ENCODE assay signal across 8 mouse cellular contexts in the genomic region with DNA sequence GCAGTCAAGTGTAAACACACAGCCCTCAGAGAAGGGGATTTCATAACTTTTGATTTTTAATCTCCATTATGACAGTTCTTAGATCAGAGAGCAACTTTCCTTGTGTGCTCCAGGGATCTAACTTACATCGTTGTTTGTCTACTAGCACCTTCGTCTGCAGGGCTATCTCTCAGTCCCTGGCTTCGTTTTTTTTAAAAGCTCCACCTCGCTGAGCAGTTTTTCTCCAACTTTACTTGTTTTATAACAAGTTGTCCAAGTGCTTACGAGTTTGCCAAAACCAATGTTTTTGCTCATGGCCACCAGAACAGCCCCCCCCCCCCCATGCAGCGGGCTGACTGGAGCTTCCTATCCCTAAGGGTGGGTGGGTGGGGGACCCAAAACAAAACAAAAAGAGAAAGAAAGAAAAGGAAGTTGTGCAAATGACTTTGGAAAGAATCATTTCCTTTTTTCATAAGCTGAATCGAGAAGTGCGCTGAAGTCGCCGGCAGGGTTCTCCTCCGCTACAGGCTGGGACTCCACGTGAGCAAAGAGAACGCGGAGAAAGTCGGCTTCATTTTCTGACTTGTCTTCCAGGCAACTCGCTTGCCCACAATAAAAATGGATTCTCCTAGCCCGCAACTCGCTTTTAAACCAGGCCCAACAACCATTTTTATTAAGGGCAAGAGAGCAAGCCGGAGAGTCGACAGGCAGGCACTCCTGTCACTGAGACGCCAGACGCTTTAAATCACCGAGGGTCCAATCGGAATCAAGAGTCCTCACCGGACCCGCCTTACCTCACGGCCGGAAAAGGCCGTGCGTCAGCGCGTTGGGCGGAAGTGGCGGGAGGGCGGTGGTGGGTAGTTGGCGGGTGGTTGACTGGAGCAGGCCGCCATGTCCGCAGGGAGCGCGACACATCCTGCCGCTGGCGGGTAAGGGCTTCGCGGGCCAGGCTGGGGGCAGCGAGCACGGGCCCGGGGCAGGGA. TPM values are rescaled to one million over a fixed set of nuclear protein-coding genes. Genes with fewer than 3 reads are reported as not detected.
DNase-seq lines count a peak whose midpoint lies in the region; ATAC-seq and TF ChIP-seq lines count a peak whose summit lies in the region.

A gene (plus strand): TSS at position 824 of the 962 bp plus-strand sequence.

- under 1% methylated on average over 47 of the region's 47 CpGs for WGBS in forebrain, embryonic 11.5 days
- under 1% methylated on average over 47 of the region's 47 CpGs for WGBS in heart, embryonic 16.5 days
- WGBS in liver, embryonic 15.5 days (ENCODE audit: insufficient replicate concordance), result under 1% methylated on average over 47 of the region's 47 CpGs
- 1% methylated on average over 47 of the region's 47 CpGs for WGBS in neural tube, embryonic 12.5 days

- peak; percentile 98 for DNase-seq in CH12.LX (ENCODE audit: extremely low read depth)
- DNase-seq in c-Kit-positive CD71-positive TER-119-negative erythroid progenitor cells, embryonic 14.5 days (ENCODE audit: low read depth), result peak; percentile 97
- DNase-seq in forebrain, embryonic 11.5 days (ENCODE audit: low spot score), result peak; percentile 98
- DNase-seq in kidney, postnatal 36 days, result peak; percentile 97 to 99
- DNase-seq in telencephalon, adult 2 months (ENCODE audit: low read depth, low spot score), result peak; percentile 99

- H3K27me3 ChIP-seq in CH12.LX (replicated peaks), result no peaks in the 10 kb centered on the region
- no peaks in the 10 kb centered on the region for H3K27me3 ChIP-seq in forebrain, embryonic 11.5 days (ENCODE audit: control insufficient read depth, insufficient read depth, low read length)
- no peaks in the 10 kb centered on the region for H3K27me3 ChIP-seq in heart, embryonic 16.5 days (ENCODE audit: control insufficient read depth, insufficient read depth, low read length)
- H3K27me3 ChIP-seq in liver, embryonic 15.5 days, result no peaks in the 10 kb centered on the region
- H3K27me3 ChIP-seq in neural tube, embryonic 12.5 days (replicated peaks), result no peaks in the 10 kb centered on the region

- dilution Hi-C loops in CH12.LX (cut with MboI; ENCODE audit: extremely low pct_ligation_motif_present, extremely low pct_unique_long_range_greater_than_20kb, low sequenced_read_pairs), result no loop called here

- peaks cover 39% of the 10 kb centered on the region for H3K79me2 ChIP-seq in CH12.LX (replicated peaks; ENCODE audit: control insufficient read depth, extremely low read depth, insufficient read depth, poor library complexity, severe bottlenecking)

- peak; percentile 90 for TF ChIP-seq POLR2A in CH12.LX (IDR thresholded peaks at IDR 0.05; ENCODE audit: low read depth, low read length)

- peak within 1 kb of the TSS; percentile 72 for H3K27ac ChIP-seq in CH12.LX (ENCODE audit: insufficient read depth, low read depth)
- peak within 1 kb of the TSS; percentile 88 for H3K27ac ChIP-seq in forebrain, embryonic 11.5 days (ENCODE audit: low read depth, low read length)
- H3K27ac ChIP-seq in heart, embryonic 16.5 days (ENCODE audit: low read length), result peak within 1 kb of the TSS; percentile 98
- peak within 1 kb of the TSS; percentile 85 for H3K27ac ChIP-seq in liver, embryonic 15.5 days (replicated peaks)
- peak within 1 kb of the TSS; percentile 92 for H3K27ac ChIP-seq in neural tube, embryonic 12.5 days

- ATAC-seq in forebrain, embryonic 11.5 days (replicated peaks; ENCODE audit: low FRiP score), result peak; percentile 99
- peak; percentile 99 for ATAC-seq in heart, embryonic 16.5 days (replicated peaks; ENCODE audit: extremely low read depth, insufficient read depth, low FRiP score)
- ATAC-seq in liver, embryonic 15.5 days (ENCODE audit: insufficient read depth), result peak; percentile 99
- ATAC-seq in neural tube, embryonic 12.5 days (ENCODE audit: low FRiP score, low read depth), result peak; percentile 99

- in situ Hi-C loops in CH12.LX (cut with MboI; ENCODE audit: low pct_ligation_motif_present, low pct_unique_long_range_greater_than_20kb, low sequenced_read_pairs), result loop anchor here (5.0 to 25.0 kb wide), 3 partner anchors 42 to 177 kb away; no protein-coding TSS in a partner anchor

- peak within 1 kb of the TSS; percentile 95 for H3K9ac ChIP-seq in CH12.LX (ENCODE audit: insufficient read depth, low read depth)
- peak within 1 kb of the TSS; percentile 97 for H3K9ac ChIP-seq in forebrain, embryonic 11.5 days (ENCODE audit: low read length)
- H3K9ac ChIP-seq in heart, embryonic 16.5 days (ENCODE audit: low read length), result peak within 1 kb of the TSS; percentile 98
- H3K9ac ChIP-seq in liver, embryonic 15.5 days, result peak within 1 kb of the TSS; percentile 83
- H3K9ac ChIP-seq in neural tube, embryonic 12.5 days, result peak within 1 kb of the TSS; percentile 96

- TF ChIP-seq RAD21 in CH12.LX (IDR thresholded peaks at IDR 0.05; ENCODE audit: low read depth, low read length), result no peak

- H3K4me2 ChIP-seq in CH12.LX (ENCODE audit: insufficient read depth, low read depth, poor library complexity, severe bottlenecking), result peak within 1 kb of the TSS; percentile 61
- peak within 1 kb of the TSS; percentile 78 for H3K4me2 ChIP-seq in forebrain, embryonic 11.5 days (ENCODE audit: low read depth, low read length, severe bottlenecking)
- peak within 1 kb of the TSS; percentile 97 for H3K4me2 ChIP-seq in heart, embryonic 16.5 days (ENCODE audit: low read depth, low read length)
- peak within 1 kb of the TSS; percentile 84 for H3K4me2 ChIP-seq in liver, embryonic 15.5 days
- peak within 1 kb of the TSS; percentile 78 for H3K4me2 ChIP-seq in neural tube, embryonic 12.5 days (replicated peaks)

- H3K4me1 ChIP-seq in CH12.LX (ENCODE audit: control insufficient read depth in 1 of 2, insufficient read depth in 2 of 2), result peaks cover 0 to 17% of the 10 kb centered on the region in 2 experiments; a peak in 2 of 4 replicates
- H3K4me1 ChIP-seq in forebrain, embryonic 11.5 days (replicated peaks; ENCODE audit: control insufficient read depth, insufficient read depth, low read length), result no peaks in the 10 kb centered on the region; the same call in 1 of the 2 replicates
- peaks cover 13% of the 10 kb centered on the region for H3K4me1 ChIP-seq in heart, embryonic 16.5 days (ENCODE audit: control insufficient read depth, insufficient read depth, low read length)
- peaks cover 28% of the 10 kb centered on the region for H3K4me1 ChIP-seq in liver, embryonic 15.5 days (replicated peaks)
- peaks cover 15% of the 10 kb centered on the region for H3K4me1 ChIP-seq in neural tube, embryonic 12.5 days

- H3K4me3 ChIP-seq in CH12.LX (replicated peaks in 1 of 3; ENCODE audit: low read depth in 2 of 3, low read length in 2 of 3, poor library complexity in 1 of 3), result peak within 1 kb of the TSS; percentile 77 to 97 (median 92)
- H3K4me3 ChIP-seq in forebrain, embryonic 11.5 days (ENCODE audit: low read depth, low read length), result peak within 1 kb of the TSS; percentile 90
- H3K4me3 ChIP-seq in heart, embryonic 16.5 days (ENCODE audit: low read length), result peak within 1 kb of the TSS; percentile 99
- H3K4me3 ChIP-seq in liver, embryonic 15.5 days (replicated peaks), result peak within 1 kb of the TSS; percentile 76
- peak within 1 kb of the TSS; percentile 92 for H3K4me3 ChIP-seq in neural tube, embryonic 12.5 days

- TF ChIP-seq CTCF in CH12.LX (conservative IDR thresholded peaks at IDR 0.05 in 1 of 2, IDR thresholded peaks at IDR 0.05 in 1 of 2; ENCODE audit: low read depth in 2 of 2, low read length in 2 of 2), result no peak

- no peaks in the 10 kb centered on the region for H3K9me3 ChIP-seq in CH12.LX (replicated peaks; ENCODE audit: low read length)
- H3K9me3 ChIP-seq in forebrain, embryonic 11.5 days (ENCODE audit: control insufficient read depth, low read length), result no peaks in the 10 kb centered on the region
- H3K9me3 ChIP-seq in heart, embryonic 16.5 days (replicated peaks; ENCODE audit: control insufficient read depth, low read length), result no peaks in the 10 kb centered on the region
- H3K9me3 ChIP-seq in liver, embryonic 15.5 days (replicated peaks), result no peaks in the 10 kb centered on the region
- no peaks in the 10 kb centered on the region for H3K9me3 ChIP-seq in neural tube, embryonic 12.5 days

- peaks cover 17 to 28% of the 10 kb centered on the region in 2 experiments for H3K36me3 ChIP-seq in CH12.LX (replicated peaks in 1 of 2; ENCODE audit: control insufficient read depth in 1 of 2, insufficient read depth in 1 of 2, low read length in 1 of 2)
- peaks cover 12% of the 10 kb centered on the region for H3K36me3 ChIP-seq in forebrain, embryonic 11.5 days (ENCODE audit: control insufficient read depth, insufficient read depth, low read length)
- H3K36me3 ChIP-seq in heart, embryonic 16.5 days (ENCODE audit: control insufficient read depth, insufficient read depth), result peaks cover 16% of the 10 kb centered on the region
- peaks cover 23% of the 10 kb centered on the region for H3K36me3 ChIP-seq in liver, embryonic 15.5 days (replicated peaks)
- H3K36me3 ChIP-seq in neural tube, embryonic 12.5 days, result peaks cover 21% of the 10 kb centered on the region

- TF ChIP-seq EP300 in CH12.LX (IDR thresholded peaks at IDR 0.05; ENCODE audit: low read length), result no peak

TF ChIP-seq in CH12.LX, 34 proteins besides CTCF, POLR2A, EP300 and RAD21 (continues in another document):
- TF ChIP-seq MYC (IDR thresholded peaks at IDR 0.05; ENCODE audit: low read depth, low read length) (peak; percentile 84), SMC3 (IDR thresholded peaks at IDR 0.05; ENCODE audit: low read depth, low read length) (no peak), NELFE (IDR thresholded peaks at IDR 0.05; ENCODE audit: low read depth, low read length) (peak; percentile 87), RCOR1 (conservative IDR thresholded peaks at IDR 0.05; ENCODE audit: low read depth, low read length) (peak; percentile 96), MEF2A (IDR thresholded peaks at IDR 0.05; ENCODE audit: borderline replicate concordance, low read depth, low read length) (no peak; the same call in 1 of the 2 replicates), NRF1 (IDR thresholded peaks at IDR 0.05; ENCODE audit: low read depth, low read length) (peak; percentile 86), SIN3A (IDR thresholded peaks at IDR 0.05; ENCODE audit: low read length) (peak; percentile 70), ELF1 (IDR thresholded peaks at IDR 0.05; ENCODE audit: low read depth, low read length) (peak; percentile 87), ZKSCAN1 (IDR thresholded peaks at IDR 0.05; ENCODE audit: borderline replicate concordance, low read depth, low read length) (no peak), POLR2AphosphoS2 (IDR thresholded peaks at IDR 0.05; ENCODE audit: low read depth, low read length) (no peak), JUND (conservative IDR thresholded peaks at IDR 0.05; ENCODE audit: low read depth, low read length) (no peak)

RNA-seq across cellular contexts. Expression of the gene that starts here (rescaled TPM):
- total RNA-seq in CH12.LX (2012; rRNA removed), result 35.2 and 40.2 TPM in 2 replicates
- total RNA-seq in CH12.LX (2014; rRNA removed), result 56.6 and 58.6 TPM in 2 replicates
- 53.6 TPM in 2 replicates for polyA plus RNA-seq in CH12.LX (2012; ENCODE audit: insufficient read length, low read depth)
- 111 and 116 TPM in 2 replicates for polyA plus RNA-seq in forebrain, embryonic 11.5 days (2014; fragmentation: Nextera tagmentation; extraction: Ambion mirVana)
- 67.4 and 68.6 TPM in 2 replicates for polyA plus RNA-seq in heart, embryonic 16.5 days (2015; fragmentation: Nextera tagmentation; extraction: Ambion mirVana)
- polyA plus RNA-seq in liver, embryonic 15.5 days (2015; fragmentation: Nextera tagmentation; extraction: Ambion mirVana), result 23.9 and 26.6 TPM in 2 replicates
- 120 and 124 TPM in 2 replicates for polyA plus RNA-seq in neural tube, embryonic 12.5 days (2016; fragmentation: Nextera tagmentation; extraction: Ambion mirVana)

Comparison
In these comparisons a context has a peak if more than half of its experiments do, and no peak if none do; other contexts are left out.
1. Peak in every context shown above with its lines: DNase-seq, ATAC-seq, H3K4me3 ChIP-seq and H3K27ac ChIP-seq.